10 mouse cellular contexts compared by ENCODE assay signal in genomic region chr7:43452609-43453008, GRCm38 (mm10). TPM values are rescaled to one million over a fixed set of nuclear protein-coding genes. Genes with fewer than 3 reads are reported as not detected.
DNase-seq lines count a peak whose midpoint lies in the region; ATAC-seq and TF ChIP-seq lines count a peak whose summit lies in the region.
"Had no signal": no experiment of that assay in that cellular context is flagged by ENCODE, and none has a peak within 500 bp of the region (broad histone marks: within the 10 kb centered on the region; RNA-seq: fewer than 3 reads in every experiment).

No protein-coding gene starts in this region.

- DNase-seq in lung, postnatal 0 days (ENCODE audit: low spot score): no peak
- DNase-seq in lung, postnatal 25 days (ENCODE audit: low spot score): no peak
- DNase-seq in MN1 (ENCODE audit: low spot score): peak; percentile 34
- DNase-seq in c-Kit-positive CD71-positive TER-119-positive erythroid progenitor cells, embryonic 14.5 days (ENCODE audit: low spot score): peak; percentile 14
- DNase-seq in spleen, postnatal 14 days (ENCODE audit: low spot score in 2 of 2): peak; percentile 39 to 55
- no peak for DNase-seq in cerebellum, adult 18-20 months
- no peak for DNase-seq in layer of hippocampus, adult 9-11 months

- H3K27me3 ChIP-seq in lung, postnatal 0 days (replicated peaks; ENCODE audit: insufficient read depth, low read length): no peaks in the 10 kb centered on the region

- WGBS in lung, postnatal 0 days: 52% methylated on average over 4 of the region's 4 CpGs

- no peak overlapping the region for H3K27ac ChIP-seq in lung, postnatal 0 days (ENCODE audit: low read length)

- H3K36me3 ChIP-seq in lung, postnatal 0 days (ENCODE audit: insufficient read depth, low read length): no peaks in the 10 kb centered on the region

- H3K4me3 ChIP-seq in lung, postnatal 0 days (ENCODE audit: low read depth, low read length): no peak overlapping the region

- peak; percentile 52 for TF ChIP-seq CTCF in lung, postnatal 0 days (IDR thresholded peaks at IDR 0.05)

- no peak for TF ChIP-seq EP300 in lung, postnatal 0 days (IDR thresholded peaks at IDR 0.05)

- H3K4me1 ChIP-seq in lung, postnatal 0 days (ENCODE audit: insufficient read depth, low read depth, low read length): no peaks in the 10 kb centered on the region

- no peak overlapping the region for H3K9ac ChIP-seq in lung, postnatal 0 days (replicated peaks; ENCODE audit: low read depth)

- ATAC-seq in lung, postnatal 0 days: no peak

- no peaks in the 10 kb centered on the region for H3K9me3 ChIP-seq in lung, postnatal 0 days (ENCODE audit: low read length)

- H3K4me2 ChIP-seq in lung, postnatal 0 days (replicated peaks; ENCODE audit: low read depth, low read length): no peak overlapping the region

RNA-seq across cellular contexts. Expression of gene Gm45233, which starts 8.7 kb away (rescaled TPM):
- polyA plus RNA-seq in lung, postnatal 0 days (2015; fragmentation: Nextera tagmentation; extraction: Ambion mirVana): 0.35 TPM in 1 of 2 replicates, not detected in the other

RNA-seq across cellular contexts. Expression of gene Etfb, which starts 8.7 kb away (rescaled TPM):
- polyA plus RNA-seq in lung, postnatal 0 days (2015; fragmentation: Nextera tagmentation; extraction: Ambion mirVana): 356 and 377 TPM in 2 replicates

RNA-seq across cellular contexts. Expression of gene Vsig10l, which starts 10.3 kb away (rescaled TPM):
- 5.0 TPM in 2 replicates for polyA plus RNA-seq in lung, postnatal 0 days (2015; fragmentation: Nextera tagmentation; extraction: Ambion mirVana)

RNA-seq across cellular contexts. Expression of gene Cldnd2, which starts 12.0 kb away (rescaled TPM):
- polyA plus RNA-seq in lung, postnatal 0 days (2015; fragmentation: Nextera tagmentation; extraction: Ambion mirVana): 0.21 TPM in 1 of 2 replicates, not detected in the other
- polyA plus RNA-seq: embryonic facial prominence, embryonic 14.5 days; intestine, embryonic 14.5 days had no signal

RNA-seq across cellular contexts. Expression of gene Nkg7, which starts 15.7 kb away (rescaled TPM):
- 2.6 and 2.9 TPM in 2 replicates for polyA plus RNA-seq in lung, postnatal 0 days (2015; fragmentation: Nextera tagmentation; extraction: Ambion mirVana)
- polyA plus RNA-seq: testis, adult 2 months had no signal

Comparison
In these comparisons a context has a peak if more than half of its experiments do, and no peak if none do; other contexts are left out.
1. DNase-seq: peak in MN1 (single experiment), c-Kit-positive CD71-positive TER-119-positive erythroid progenitor cells, embryonic 14.5 days (single experiment) and spleen, postnatal 14 days (2 of 2); none in lung, postnatal 0 days (single experiment), lung, postnatal 25 days (single experiment), cerebellum, adult 18-20 months (0 of 2) and layer of hippocampus, adult 9-11 months (single experiment).